In the genomic region with DNA sequence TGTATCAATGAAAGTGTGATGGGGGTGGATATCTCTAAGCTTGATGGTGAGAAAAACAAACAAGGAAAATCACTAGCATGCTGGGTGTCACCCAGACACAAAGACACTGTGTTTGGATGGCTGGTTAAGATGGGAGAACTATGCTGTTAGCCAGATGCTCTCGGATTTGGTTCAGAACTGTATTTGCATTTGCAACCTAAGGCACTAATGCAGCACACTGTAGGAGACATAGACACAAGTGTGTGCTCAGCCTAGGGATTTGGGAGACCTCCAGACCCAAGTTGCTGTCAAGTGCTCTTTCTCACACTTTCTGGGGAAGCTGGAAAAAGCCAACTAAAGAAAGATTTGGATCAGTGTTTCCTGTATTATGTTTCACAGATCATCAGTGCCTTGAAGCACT, we compare ENCODE assay signal across 20 mouse cellular contexts.
"Had no signal": no experiment of that assay in that cellular context is flagged by ENCODE, and none has a peak within 500 bp of the region (broad histone marks: within the 10 kb centered on the region; RNA-seq: fewer than 3 reads in every experiment).

No protein-coding gene starts in this region.

- H3K36me3 ChIP-seq: kidney, embryonic 15.5 days; limb, embryonic 13.5 days; liver, embryonic 13.5 days; midbrain, embryonic 10.5 days; midbrain, embryonic 13.5 days; neural tube, embryonic 13.5 days; stomach, embryonic 15.5 days had no signal

- H3K9me3 ChIP-seq: kidney, embryonic 15.5 days; limb, embryonic 13.5 days; liver, embryonic 13.5 days; megakaryocyte, embryonic 14.5 days; midbrain, embryonic 10.5 days; midbrain, embryonic 13.5 days; neural tube, embryonic 13.5 days; stomach, embryonic 15.5 days had no signal

- H3K4me1 ChIP-seq: kidney, embryonic 15.5 days; limb, embryonic 13.5 days; liver, embryonic 13.5 days; megakaryocyte, embryonic 14.5 days; midbrain, embryonic 10.5 days; midbrain, embryonic 13.5 days; neural tube, embryonic 13.5 days; stomach, embryonic 15.5 days had no signal

- H3K27me3 ChIP-seq: kidney, embryonic 15.5 days; limb, embryonic 13.5 days; liver, embryonic 13.5 days; megakaryocyte, embryonic 14.5 days; midbrain, embryonic 13.5 days; neural tube, embryonic 13.5 days; stomach, embryonic 15.5 days had no signal

- DNase-seq: kidney, adult 8-10 months; kidney, postnatal 10 days; kidney, postnatal 36 days; left cerebral cortex, postnatal 4 days; liver, embryonic 13.5 days; lung, adult 2 months; retina, postnatal 1 day; right cerebral cortex, postnatal 25 days; spleen, adult 18-20 months; thymus, postnatal 25 days had no signal

- H3K4me2 ChIP-seq: kidney, embryonic 15.5 days; limb, embryonic 13.5 days; liver, embryonic 13.5 days; midbrain, embryonic 13.5 days; neural tube, embryonic 13.5 days; stomach, embryonic 15.5 days had no signal

- H3K27ac ChIP-seq: kidney, embryonic 15.5 days; limb, embryonic 13.5 days; liver, embryonic 13.5 days; midbrain, embryonic 10.5 days; midbrain, embryonic 13.5 days; neural tube, embryonic 13.5 days; stomach, embryonic 15.5 days had no signal

- H3K4me3 ChIP-seq: kidney, embryonic 15.5 days; limb, embryonic 13.5 days; liver, embryonic 13.5 days; megakaryocyte, embryonic 14.5 days; midbrain, embryonic 10.5 days; midbrain, embryonic 13.5 days; myocyte; neural tube, embryonic 13.5 days; stomach, embryonic 15.5 days had no signal

- H3K9ac ChIP-seq: kidney, embryonic 15.5 days; limb, embryonic 13.5 days; liver, embryonic 13.5 days; midbrain, embryonic 13.5 days; neural tube, embryonic 13.5 days; stomach, embryonic 15.5 days had no signal

- ATAC-seq: lung, postnatal 0 days; midbrain, embryonic 13.5 days; midbrain, embryonic 16.5 days had no signal
